Mouse (Mus musculus) stomach, postnatal 0 days (tissue): ENCODE measurements around the gene Uqcc2.

ENCODE experiments used
- CTCF ChIP-seq: IDR thresholded peaks from 2 replicates; pipeline ENCODE4 v1.5.1; 2016; ENCODE audit warnings: antibody characterized with exemption, low read depth, mild to moderate bottlenecking, moderate library complexity
- EP300 ChIP-seq: optimal IDR thresholded peaks from 2 replicates; pipeline ENCODE3; 2016; ENCODE audit warnings: antibody characterized with exemption

- no peak for TF ChIP-seq CTCF
- TF ChIP-seq EP300: no peak
These were observed 12.7 kb upstream of the Uqcc2 start for GRCm38 (mm10) chr17:27146323-27146923.
